Mouse (Mus musculus): ENCODE measurements at regions not wholly inside any gene's neighbourhood (a gene's known extent, or its start where the extent isn't known, plus 50 kb on each side); places are given as distances from the start of the nearest gene placed in this dataset.

- Histone ChIP-seq H3K4me3 (ENCODE audit: control insufficient read depth in 1 of 2, insufficient read depth in 1 of 2, low read depth in 2 of 2, low read length in 2 of 2) (no peak overlapping the region), H3K27ac (ENCODE audit: control insufficient read depth, low read depth, low read length) (no peak overlapping the region), H3K79me2 (ENCODE audit: control insufficient read depth, insufficient read depth, low read length, poor library complexity) (no peaks in the 10 kb centered on the region), H3K36me3 (ENCODE audit: control insufficient read depth in 1 of 2, insufficient read depth in 2 of 2, low read length in 2 of 2) (no peaks in the 10 kb centered on the region), H3K27me3 (ENCODE audit: control insufficient read depth in 1 of 2, insufficient read depth in 2 of 2, low read length in 2 of 2) (no peaks in the 10 kb centered on the region; a peak in 1 of 4 replicates), H3K9ac (ENCODE audit: control insufficient read depth, low read depth, low read length, poor library complexity, severe bottlenecking) (no peak overlapping the region), H3K4me1 (ENCODE audit: control insufficient read depth in 1 of 2, insufficient read depth in 2 of 2, low read length in 2 of 2) (no peaks in the 10 kb centered on the region), H3K9me3 (replicated peaks; ENCODE audit: insufficient read depth, low read length) (no peaks in the 10 kb centered on the region)
- TF ChIP-seq MYB (IDR thresholded peaks at IDR 0.05; ENCODE audit: low read depth, low read length) (no peak), RAD21 (IDR thresholded peaks at IDR 0.05; ENCODE audit: low read depth, low read length) (peak; percentile 31), KAT2A (conservative IDR thresholded peaks at IDR 0.05; ENCODE audit: low read depth, low read length) (no peak), CTCF (IDR thresholded peaks at IDR 0.05 in 2 of 3, conservative IDR thresholded peaks at IDR 0.05 in 1 of 3; ENCODE audit: control insufficient read depth in 1 of 3, insufficient read depth in 1 of 3, low read depth in 2 of 3, low read length in 3 of 3, poor library complexity in 1 of 3, severe bottlenecking in 1 of 3) (peak in 1 of 3 experiments; percentile 18; a peak in 1 of 6 replicates), SMC3 (IDR thresholded peaks at IDR 0.05; ENCODE audit: low read depth, low read length) (peak; percentile 46)
- DNase-seq (ENCODE audit: low read depth, low spot score), result no peak
Observed at GRCm38 (mm10) chr2:15221910-15222309, 167.0 kb upstream of the Nsun6 start.

GRCm38 (mm10) chr2:15188091-15188490 lies 133.2 kb upstream of the Nsun6 start:
- DNase-seq (ENCODE audit: low read depth, low spot score), result no peak
- H3K36me3 ChIP-seq (ENCODE audit: control insufficient read depth in 1 of 2, insufficient read depth in 2 of 2, low read length in 2 of 2), result no peaks in the 10 kb centered on the region
- TF ChIP-seq RAD21 (IDR thresholded peaks at IDR 0.05; ENCODE audit: low read depth, low read length), result no peak
- TF ChIP-seq MAFK (IDR thresholded peaks at IDR 0.05; ENCODE audit: borderline replicate concordance, low read depth, low read length), result no peak
- TF ChIP-seq RCOR1 (IDR thresholded peaks at IDR 0.05; ENCODE audit: low read depth, low read length), result no peak
- TF ChIP-seq CTCF (IDR thresholded peaks at IDR 0.05 in 2 of 3, conservative IDR thresholded peaks at IDR 0.05 in 1 of 3; ENCODE audit: control insufficient read depth in 1 of 3, insufficient read depth in 1 of 3, low read depth in 2 of 3, low read length in 3 of 3, poor library complexity in 1 of 3, severe bottlenecking in 1 of 3), result no peak
- no peak for TF ChIP-seq JUND (IDR thresholded peaks at IDR 0.05; ENCODE audit: low read depth, low read length)
- TF ChIP-seq ZMIZ1 (IDR thresholded peaks at IDR 0.05; ENCODE audit: low read depth, low read length), result no peak
- no peak for TF ChIP-seq KAT2A (conservative IDR thresholded peaks at IDR 0.05; ENCODE audit: low read depth, low read length)
- TF ChIP-seq POLR2AphosphoS5 (IDR thresholded peaks at IDR 0.05; ENCODE audit: borderline replicate concordance, low read depth, low read length), result no peak
- no peak for TF ChIP-seq NRF1 (IDR thresholded peaks at IDR 0.05; ENCODE audit: insufficient read depth, low read depth, low read length, poor library complexity, severe bottlenecking)
- TF ChIP-seq USF1 (IDR thresholded peaks at IDR 0.05; ENCODE audit: low read depth, low read length), result no peak
- H3K9me3 ChIP-seq (replicated peaks; ENCODE audit: insufficient read depth, low read length), result no peaks in the 10 kb centered on the region
- no peak overlapping the region for H3K27ac ChIP-seq (ENCODE audit: control insufficient read depth, low read depth, low read length)
- no peak overlapping the region for H3K9ac ChIP-seq (ENCODE audit: control insufficient read depth, low read depth, low read length, poor library complexity, severe bottlenecking)
- no peaks in the 10 kb centered on the region for H3K4me1 ChIP-seq (ENCODE audit: control insufficient read depth in 1 of 2, insufficient read depth in 2 of 2, low read length in 2 of 2)
- H3K27me3 ChIP-seq (ENCODE audit: control insufficient read depth in 1 of 2, insufficient read depth in 2 of 2, low read length in 2 of 2), result no peaks in the 10 kb centered on the region
- H3K4me3 ChIP-seq (ENCODE audit: control insufficient read depth in 1 of 2, insufficient read depth in 1 of 2, low read depth in 2 of 2, low read length in 2 of 2), result no peak overlapping the region
- H3K79me2 ChIP-seq (ENCODE audit: control insufficient read depth, insufficient read depth, low read length, poor library complexity), result no peaks in the 10 kb centered on the region

- no peak for DNase-seq (ENCODE audit: low read depth, low spot score)
- no peaks in the 10 kb centered on the region for H3K9me3 ChIP-seq (replicated peaks; ENCODE audit: insufficient read depth, low read length)
- no peak overlapping the region for H3K4me3 ChIP-seq (ENCODE audit: control insufficient read depth in 1 of 2, insufficient read depth in 1 of 2, low read depth in 2 of 2, low read length in 2 of 2)
- no peak overlapping the region for H3K9ac ChIP-seq (ENCODE audit: control insufficient read depth, low read depth, low read length, poor library complexity, severe bottlenecking)
- H3K27me3 ChIP-seq (ENCODE audit: control insufficient read depth in 1 of 2, insufficient read depth in 2 of 2, low read length in 2 of 2), result no peaks in the 10 kb centered on the region
- TF ChIP-seq MXI1 (IDR thresholded peaks at IDR 0.05; ENCODE audit: low read depth, low read length) (no peak), SMC3 (IDR thresholded peaks at IDR 0.05; ENCODE audit: low read depth, low read length) (no peak), E2F4 (IDR thresholded peaks at IDR 0.05; ENCODE audit: borderline replicate concordance, low read depth, low read length) (no peak), EP300 (IDR thresholded peaks at IDR 0.05; ENCODE audit: low read depth in 1 of 2, low read length in 2 of 2) (no peak), JUND (IDR thresholded peaks at IDR 0.05; ENCODE audit: low read depth, low read length) (no peak), SIN3A (IDR thresholded peaks at IDR 0.05; ENCODE audit: low read length) (no peak), BHLHE40 (IDR thresholded peaks at IDR 0.05; ENCODE audit: borderline replicate concordance, low read depth, low read length) (no peak), USF2 (IDR thresholded peaks at IDR 0.05; ENCODE audit: borderline replicate concordance in 1 of 2, insufficient read depth in 1 of 2, low read depth in 1 of 2, low read length in 2 of 2) (no peak), NRF1 (IDR thresholded peaks at IDR 0.05; ENCODE audit: insufficient read depth, low read depth, low read length, poor library complexity, severe bottlenecking) (no peak), MAFK (IDR thresholded peaks at IDR 0.05; ENCODE audit: borderline replicate concordance, low read depth, low read length) (no peak), ELF1 (IDR thresholded peaks at IDR 0.05; ENCODE audit: low read depth, low read length) (no peak), TBP (IDR thresholded peaks at IDR 0.05; ENCODE audit: low read depth, low read length) (no peak), ZMIZ1 (IDR thresholded peaks at IDR 0.05; ENCODE audit: low read depth, low read length) (no peak)
- H3K36me3 ChIP-seq (ENCODE audit: control insufficient read depth in 1 of 2, insufficient read depth in 2 of 2, low read length in 2 of 2), result no peaks in the 10 kb centered on the region
- no peak overlapping the region for H3K27ac ChIP-seq (ENCODE audit: control insufficient read depth, low read depth, low read length)
- H3K79me2 ChIP-seq (ENCODE audit: control insufficient read depth, insufficient read depth, low read length, poor library complexity), result no peaks in the 10 kb centered on the region
- no peaks in the 10 kb centered on the region for H3K4me1 ChIP-seq (ENCODE audit: control insufficient read depth in 1 of 2, insufficient read depth in 2 of 2, low read length in 2 of 2)
Observed at GRCm38 (mm10) chr2:15181000-15181399, 126.1 kb upstream of the Nsun6 start.

Measured in MEL (cell line).